Mouse (Mus musculus) brain, embryonic 14.5 days (tissue): ENCODE data around the gene Hist2h2ab. TPM values are rescaled to one million over a fixed set of nuclear protein-coding genes. Genes with fewer than 3 reads are reported as not detected.

Experiments used
- DNase-seq: peaks from one replicate; pipeline ENCODE4 v3.0.0-alpha.2; 2011; ENCODE audit warnings: low read depth
- CTCF ChIP-seq: fragments of 200-500 bp; IDR thresholded peaks from 2 replicates; pipeline ENCODE4 v1.5.1; 2012; ENCODE audit warnings: inconsistent platforms, mild to moderate bottlenecking, moderate library complexity, borderline replicate concordance; ENCODE audit not compliant: insufficient read depth, insufficient read length; ENCODE audit errors: extremely low read depth
- POLR2A ChIP-seq: fragments of 200-500 bp; IDR thresholded peaks from 2 replicates; pipeline ENCODE4 v1.6.1; 2012; ENCODE audit warnings: mild to moderate bottlenecking, inconsistent platforms, borderline replicate concordance; ENCODE audit not compliant: poor library complexity, insufficient read depth, insufficient read length, severe bottlenecking; ENCODE audit errors: extremely low read depth
- polyA plus RNA-seq: library from polyadenylated mRNA; depleted of rRNA; stranded (reverse); fragments of >200 nt; gene quantifications from 2 replicates; pipeline ENCODE4 v1.2.3, GENCODE M21; 2012

Gene Hist2h2ab
- polyA plus RNA-seq, 1 experiment, result 10.2 TPM

- TF ChIP-seq CTCF (peak; percentile 16; the same call in 1 of the 2 replicates), POLR2A (no peak)
- DNase-seq, result no peak
Measured at GRCm38 (mm10) chr3:96209242-96209641, 10.4 kb upstream of the Hist2h2ab start.

- no peak for DNase-seq
- TF ChIP-seq POLR2A, result no peak
- no peak for TF ChIP-seq CTCF
Measured at GRCm38 (mm10) chr3:96219191-96219641, 449 bp upstream of the Hist2h2ab start.

DNA sequence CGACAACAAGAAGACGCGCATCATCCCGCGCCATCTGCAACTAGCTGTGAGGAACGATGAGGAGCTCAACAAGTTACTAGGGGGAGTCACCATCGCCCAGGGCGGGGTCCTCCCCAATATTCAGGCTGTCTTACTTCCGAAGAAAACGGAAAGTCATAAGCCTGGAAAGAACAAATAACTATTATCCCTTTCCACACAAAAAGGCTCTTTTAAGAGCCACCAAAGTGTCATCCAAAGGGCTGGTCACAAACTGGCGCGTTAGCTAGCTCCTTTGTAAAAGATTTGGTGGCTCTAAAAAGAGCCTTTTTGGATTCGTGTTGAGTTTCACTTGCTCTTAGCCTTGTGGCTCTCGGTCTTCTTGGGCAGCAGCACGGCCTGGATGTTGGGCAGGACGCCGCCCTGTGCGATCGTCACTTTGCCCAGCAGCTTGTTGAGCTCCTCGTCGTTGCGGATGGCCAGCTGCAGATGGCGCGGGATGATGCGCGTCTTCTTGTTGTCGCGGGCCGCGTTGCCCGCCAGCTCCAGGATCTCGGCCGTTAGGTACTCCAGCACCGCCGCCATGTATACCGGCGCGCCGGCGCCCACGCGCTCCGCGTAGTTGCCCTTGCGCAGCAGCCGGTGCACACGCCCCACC is 583 bp downstream of the Hist2h2ab start:
- peak; percentile 62 for DNase-seq

- DNase-seq, result peak; percentile 97
- no peak for TF ChIP-seq CTCF
- TF ChIP-seq POLR2A, result peak; percentile 57; the same call in 1 of the 2 replicates
Measured at GRCm38 (mm10) chr3:96220765-96221639, 1.3 kb downstream of the Hist2h2ab start, which contains the start of the genes Hist2h2ac and Hist2h2be. TSS of gene Hist2h2ac (minus strand) at chr3:96220880. TSS of gene Hist2h2be (plus strand) at chr3:96221119.

DNA sequence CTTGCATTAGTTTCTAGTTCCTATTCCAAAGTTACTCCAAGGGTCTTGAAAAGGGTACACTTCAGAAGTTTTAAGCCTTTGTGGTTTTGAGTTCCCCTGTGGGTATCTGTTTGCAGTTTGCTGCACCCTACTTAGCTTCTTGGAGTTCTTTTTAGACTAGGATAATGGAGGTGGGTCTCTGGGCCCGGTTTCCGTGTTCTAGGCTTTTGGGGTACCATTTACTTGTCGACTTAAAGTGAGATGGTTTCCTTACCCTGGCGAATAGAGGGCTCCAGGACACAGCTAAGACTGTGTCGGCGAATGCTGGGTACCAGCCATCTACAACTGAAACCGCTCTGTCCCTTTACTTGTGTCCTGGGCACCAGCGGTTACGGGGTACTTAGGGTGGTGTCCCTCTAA is 2.0 kb downstream of the Hist2h2ab start:
- TF ChIP-seq CTCF (no peak), POLR2A (no peak)
- peak; percentile 43 for DNase-seq

DNA sequence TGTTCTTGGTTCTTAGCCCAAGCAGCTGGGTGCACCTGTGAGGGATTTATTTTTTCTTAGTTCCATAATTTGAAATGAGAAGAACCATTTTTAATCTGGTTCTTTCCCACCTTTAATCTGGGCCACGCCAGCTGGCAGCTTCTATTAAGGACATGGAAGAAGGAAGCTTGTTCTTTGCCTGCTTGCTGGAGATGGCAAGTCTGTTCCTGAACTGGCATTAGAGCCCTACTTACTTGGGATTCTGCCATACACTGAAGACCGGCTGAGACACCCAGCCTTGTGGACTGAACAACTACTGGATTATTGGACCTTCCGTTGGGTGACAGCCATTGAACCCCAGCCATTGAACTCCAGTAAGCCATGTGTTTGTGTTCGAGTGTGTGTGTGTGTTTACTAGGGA is 3.1 kb downstream of the Hist2h2ab start:
- TF ChIP-seq POLR2A, result no peak
- TF ChIP-seq CTCF, result no peak
- no peak for DNase-seq

DNA sequence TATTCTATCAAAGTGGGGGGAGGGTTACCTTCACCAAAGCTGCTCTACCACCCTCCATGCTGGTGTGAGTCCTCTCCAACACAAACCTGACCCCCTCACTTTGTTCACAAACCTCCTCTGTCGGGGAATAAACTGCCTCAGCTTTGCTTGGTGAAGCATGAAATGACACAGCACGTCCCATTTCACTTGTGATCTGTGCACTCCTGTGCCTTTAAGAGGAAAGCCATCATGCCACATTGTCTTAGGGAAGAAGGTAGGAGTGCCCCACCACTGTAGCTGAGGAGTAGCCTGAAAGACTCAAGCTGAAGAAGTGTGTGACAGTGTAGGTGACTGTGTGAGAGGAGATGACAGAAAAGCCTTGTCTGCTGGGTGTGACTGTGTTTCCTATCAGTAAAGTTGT is 5.8 kb downstream of the Hist2h2ab start:
- DNase-seq, result no peak
- TF ChIP-seq CTCF, result no peak
- no peak for TF ChIP-seq POLR2A

DNA sequence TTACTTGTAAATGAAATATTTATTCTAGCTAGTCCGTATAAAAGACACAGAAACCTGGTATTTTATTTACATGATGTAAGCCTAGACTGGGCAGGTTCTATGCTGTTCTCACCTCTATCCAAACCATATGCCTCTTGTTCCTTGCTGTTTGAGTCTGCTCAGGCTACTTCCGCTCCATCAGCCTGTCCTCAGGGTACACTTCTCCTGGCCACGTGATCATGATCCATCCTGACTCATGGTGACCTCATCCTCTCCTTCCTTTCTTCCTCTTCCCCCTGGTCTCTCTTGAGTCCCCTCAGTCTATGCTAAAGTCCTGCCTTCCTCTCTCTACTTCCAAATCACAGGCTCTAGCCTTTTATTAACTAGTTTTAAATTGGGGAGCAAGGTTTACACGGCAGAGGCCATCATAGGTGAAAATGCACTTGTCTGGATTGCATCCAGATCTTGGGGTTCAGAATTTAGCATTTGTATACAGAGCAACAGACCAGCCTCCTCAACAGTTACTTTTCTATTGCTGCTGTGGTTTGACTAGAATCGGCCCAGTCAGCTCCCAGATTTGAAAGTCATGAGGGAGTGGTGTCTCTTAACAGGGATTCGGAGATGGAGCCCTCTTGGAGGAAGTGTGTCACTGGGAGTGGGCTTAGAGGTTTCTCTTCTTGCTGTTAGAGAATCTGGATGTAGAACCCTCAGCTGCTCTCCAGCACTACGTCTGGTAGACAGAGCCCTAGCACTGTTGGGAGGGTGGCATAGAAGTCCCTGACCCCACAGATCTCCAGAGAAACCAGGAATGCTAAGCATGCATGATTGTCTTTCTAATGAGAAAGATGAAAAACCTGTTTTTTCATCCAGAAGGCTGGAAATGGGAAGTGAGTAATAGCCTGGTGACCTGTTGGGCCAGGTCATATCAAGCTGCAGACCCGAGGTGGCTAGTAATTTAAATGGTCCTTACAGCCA is 7.3 kb downstream of the Hist2h2ab start:
- TF ChIP-seq CTCF, result no peak
- DNase-seq, result no peak

- no peak for DNase-seq
- TF ChIP-seq POLR2A, result no peak
- no peak for TF ChIP-seq CTCF
Measured at GRCm38 (mm10) chr3:96228828-96229227, 9.2 kb downstream of the Hist2h2ab start.

- no peak for TF ChIP-seq POLR2A
- TF ChIP-seq CTCF, result no peak
- DNase-seq, result no peak
Measured at GRCm38 (mm10) chr3:96230404-96230803, 10.7 kb downstream of the Hist2h2ab start.

GRCm38 (mm10) chr3:96230910-96231757 is 11.5 kb downstream of the Hist2h2ab start:
- DNase-seq, result no peak
- no peak for TF ChIP-seq POLR2A
- no peak for TF ChIP-seq CTCF

GRCm38 (mm10) chr3:96231758-96232120 is 12.1 kb downstream of the Hist2h2ab start:
- DNase-seq, result no peak
- TF ChIP-seq POLR2A, result no peak
- no peak for TF ChIP-seq CTCF

GRCm38 (mm10) chr3:96234914-96235313 is 15.2 kb downstream of the Hist2h2ab start:
- no peak for DNase-seq
- TF ChIP-seq CTCF, result no peak
- TF ChIP-seq POLR2A, result no peak
